Mouse (Mus musculus) spleen, postnatal 36 days (tissue): ENCODE measurements around the gene Smo.

Source experiments
- DNase-seq, 2 experiments: peaks; one replicate each; pipeline ENCODE4 v3.0.0; 2022; ENCODE audit warnings: low spot score in 2 of 2, mixed read lengths in 1 of 2

Gene Smo

DNA sequence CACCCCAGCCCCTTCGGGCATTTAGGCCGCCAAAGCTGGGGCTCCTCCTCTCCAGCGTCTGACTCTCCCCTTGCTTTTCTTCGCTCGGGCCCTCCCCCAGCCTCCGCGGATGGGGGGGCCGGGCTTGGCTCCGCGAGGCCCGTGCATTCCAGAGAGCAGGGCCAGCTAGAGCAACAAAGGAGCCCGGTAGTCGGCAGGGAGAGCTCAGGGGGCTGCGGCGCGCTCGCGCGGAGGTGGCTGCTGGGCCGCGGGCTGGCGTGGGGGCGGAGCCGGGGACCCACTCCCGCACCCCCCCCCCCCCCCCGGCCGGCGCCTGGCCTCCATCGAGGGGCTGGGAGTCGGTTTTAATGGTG is at the start of gene Smo:
Smo (plus strand) TSS at position 168 of the 353 bp plus-strand sequence.
- peak in 1 of 2 experiments; percentile 27 for DNase-seq

DNA sequence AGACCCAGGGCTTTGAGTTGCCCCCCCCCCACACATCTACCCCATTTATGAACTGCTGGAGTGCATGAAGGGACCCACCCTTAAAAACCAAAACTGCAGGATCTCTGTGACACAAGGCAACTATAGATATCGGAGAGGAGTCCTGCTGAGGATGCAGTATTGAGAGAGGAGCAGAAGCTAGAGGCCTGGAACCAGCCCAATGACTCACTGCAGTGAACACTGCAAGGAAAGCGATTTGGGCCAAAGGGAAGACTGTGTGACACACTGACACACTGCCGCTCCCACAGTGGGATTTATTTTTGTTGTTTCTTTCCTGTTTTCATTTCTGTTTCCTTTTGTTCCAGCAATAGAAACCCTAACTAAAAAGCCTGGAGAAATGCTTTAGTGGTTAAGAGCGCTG is 49.4 kb upstream of the Smo start:
- no peak for DNase-seq

DNA sequence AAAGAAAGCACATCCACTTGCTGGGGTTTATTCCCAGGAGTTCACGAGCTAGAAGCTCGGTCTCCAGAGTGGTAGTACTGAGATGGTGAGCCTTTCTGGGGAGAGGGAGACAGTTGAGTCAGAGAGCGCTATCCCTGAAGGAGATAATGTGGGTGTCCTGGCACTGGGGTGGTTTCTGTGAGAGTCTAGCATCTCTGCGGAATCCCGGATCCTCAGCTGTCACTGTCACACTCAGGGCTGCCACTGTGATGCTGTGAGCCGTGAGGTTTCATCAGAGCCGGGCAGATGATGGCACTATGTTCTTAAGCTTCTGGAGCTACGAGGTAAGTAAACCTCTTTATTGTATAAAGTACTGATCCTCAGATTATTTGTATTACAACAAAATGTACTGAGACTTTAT is 45.8 kb upstream of the Smo start:
- DNase-seq: no peak

DNA sequence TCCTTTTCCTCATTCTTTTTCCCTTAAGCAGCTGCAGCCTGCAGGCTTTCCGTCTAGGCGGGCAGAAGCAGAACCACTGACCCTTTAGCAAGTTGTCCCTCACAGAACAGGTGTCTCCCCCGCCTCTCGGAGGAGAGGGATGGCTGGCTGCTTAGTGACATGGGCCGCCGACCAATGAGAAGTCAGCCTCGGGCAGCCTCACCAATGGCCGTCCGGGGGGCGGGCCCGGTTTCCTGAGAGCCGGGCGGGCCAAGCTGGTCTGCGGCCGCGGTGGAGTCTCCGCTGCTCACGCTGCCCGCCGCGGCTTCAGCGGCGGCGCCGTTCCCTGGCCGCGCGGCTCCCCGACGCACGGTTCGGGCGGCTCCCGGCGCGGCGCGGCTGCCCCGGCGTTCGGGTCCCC is 41.4 kb upstream of the Smo start, which contains the start of gene Tspan33:
Tspan33 (plus strand) TSS at position 270 of the 400 bp plus-strand sequence.
- DNase-seq: peak; percentile 90 to 92

DNA sequence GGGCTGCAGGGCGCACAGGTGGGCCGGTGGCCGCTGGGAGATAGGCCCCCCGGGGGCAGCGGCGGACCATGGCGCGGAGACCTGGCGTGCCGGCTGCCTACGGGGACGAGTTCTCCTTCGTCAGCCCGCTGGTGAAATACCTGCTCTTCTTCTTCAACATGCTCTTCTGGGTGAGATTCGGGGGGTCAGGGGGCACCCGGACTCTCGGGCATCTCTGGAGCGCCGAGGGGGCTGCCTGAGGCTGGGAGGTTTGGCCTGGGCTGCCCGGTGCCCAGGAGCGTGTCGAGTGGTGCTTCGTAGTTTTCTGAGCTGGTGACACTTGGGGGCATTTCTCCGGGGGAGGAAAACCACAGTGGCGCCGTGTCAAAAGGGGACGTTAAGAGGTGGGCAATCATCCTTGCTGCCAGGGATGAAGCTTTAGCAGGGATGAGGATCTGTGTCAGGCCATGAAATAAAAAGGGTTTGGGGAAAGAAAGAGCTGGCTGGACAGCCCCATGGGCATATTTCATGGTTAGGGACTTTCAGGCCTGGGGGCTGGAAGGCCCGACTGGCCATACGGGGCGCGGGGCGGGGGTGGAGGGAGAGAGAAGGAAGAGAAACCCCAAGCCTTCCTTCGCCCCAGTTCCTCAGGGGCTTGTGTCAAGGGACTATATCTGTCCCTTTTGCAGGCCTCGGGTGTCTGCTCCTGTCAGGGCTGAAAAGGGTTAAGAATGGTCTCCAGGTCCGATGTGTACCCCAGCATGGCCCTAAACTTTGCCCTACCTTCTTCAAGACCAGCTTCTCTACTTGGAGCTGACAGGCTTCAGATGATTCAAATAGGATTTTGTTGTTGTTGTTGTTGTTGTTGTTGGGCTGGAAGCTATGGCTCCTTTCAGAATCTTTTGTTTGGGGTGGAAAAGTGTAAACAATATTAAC is 40.7 kb upstream of the Smo start:
- DNase-seq: no peak

DNA sequence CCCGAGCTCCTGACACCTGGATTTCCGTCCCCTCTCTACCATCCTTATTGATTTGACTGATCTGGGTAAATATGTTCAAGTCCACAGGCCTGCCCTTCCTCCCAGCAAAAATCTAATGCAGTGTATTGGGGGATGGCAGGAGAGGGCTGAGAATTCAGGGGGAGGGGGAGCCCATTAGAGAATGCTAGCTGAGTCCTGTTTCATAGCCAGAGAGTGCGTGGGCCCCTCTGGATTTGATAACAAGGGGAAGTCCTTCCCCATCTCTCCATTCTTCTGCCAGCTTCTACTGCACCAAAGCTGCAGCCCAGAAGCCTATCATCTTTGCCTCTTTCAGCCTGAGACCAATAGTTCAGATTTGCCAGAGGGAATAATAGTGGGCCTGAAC is 40.0 kb upstream of the Smo start:
- no peak for DNase-seq

DNA sequence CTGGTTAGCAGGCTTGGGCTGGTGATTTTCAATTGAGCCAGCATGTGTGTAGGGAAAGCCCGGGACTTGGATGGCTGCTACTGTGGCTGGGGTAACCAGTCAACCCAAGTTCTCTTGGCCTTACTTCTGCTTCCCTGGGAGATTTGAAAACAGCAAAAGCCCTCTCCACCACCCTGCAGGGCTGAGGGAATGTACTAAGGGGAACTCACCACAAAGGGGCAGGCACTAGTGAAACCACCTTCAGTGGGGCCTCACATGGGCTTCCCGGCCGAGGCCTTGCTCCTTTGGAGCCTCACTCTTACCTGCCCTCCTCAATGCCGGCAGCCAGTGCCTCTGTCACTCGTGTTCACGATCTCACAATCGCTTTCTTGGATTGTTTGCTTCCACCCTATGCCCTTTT is 39.3 kb upstream of the Smo start:
- DNase-seq: peak; percentile 30 to 43

DNA sequence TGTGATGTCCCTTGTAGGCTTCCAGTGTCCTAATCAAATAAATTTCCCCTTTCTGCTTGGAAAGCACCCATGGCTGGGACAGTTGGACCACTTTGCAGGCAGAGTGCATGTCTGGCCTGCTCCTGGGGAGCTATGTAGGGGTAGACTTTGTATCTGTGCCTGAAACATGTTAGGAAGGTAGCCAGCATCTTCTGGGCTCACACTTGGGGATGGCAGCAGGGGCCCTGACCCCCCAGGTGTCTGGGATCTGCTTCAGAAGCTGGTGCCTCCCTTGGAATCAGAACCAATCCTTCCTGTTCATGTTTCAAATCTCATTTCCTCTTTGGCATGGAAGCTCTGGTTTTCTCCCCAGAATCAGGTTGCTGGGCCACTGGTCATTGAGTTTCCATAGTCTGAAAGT is 38.2 kb upstream of the Smo start:
- no peak for DNase-seq

DNA sequence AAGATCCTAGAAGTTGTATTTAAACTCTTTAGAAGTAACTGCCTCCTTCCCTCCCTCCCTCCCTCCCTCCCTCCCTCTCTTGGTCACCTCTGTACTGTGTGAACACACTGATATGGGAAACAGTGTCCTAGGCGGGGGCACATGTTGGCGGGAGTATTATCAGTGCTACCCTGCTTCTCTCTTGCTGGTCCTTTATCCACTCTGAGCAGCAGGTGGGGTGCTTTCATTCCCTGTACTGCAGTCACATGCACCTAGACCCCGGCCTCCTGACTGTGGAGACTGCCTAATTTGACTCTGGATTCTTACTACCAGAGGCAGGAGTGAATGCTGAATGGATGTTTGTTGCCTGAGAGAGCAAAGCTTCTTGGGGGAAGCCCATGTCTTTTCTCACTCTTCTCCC is 37.8 kb upstream of the Smo start:
- peak; percentile 49 to 70 for DNase-seq

DNA sequence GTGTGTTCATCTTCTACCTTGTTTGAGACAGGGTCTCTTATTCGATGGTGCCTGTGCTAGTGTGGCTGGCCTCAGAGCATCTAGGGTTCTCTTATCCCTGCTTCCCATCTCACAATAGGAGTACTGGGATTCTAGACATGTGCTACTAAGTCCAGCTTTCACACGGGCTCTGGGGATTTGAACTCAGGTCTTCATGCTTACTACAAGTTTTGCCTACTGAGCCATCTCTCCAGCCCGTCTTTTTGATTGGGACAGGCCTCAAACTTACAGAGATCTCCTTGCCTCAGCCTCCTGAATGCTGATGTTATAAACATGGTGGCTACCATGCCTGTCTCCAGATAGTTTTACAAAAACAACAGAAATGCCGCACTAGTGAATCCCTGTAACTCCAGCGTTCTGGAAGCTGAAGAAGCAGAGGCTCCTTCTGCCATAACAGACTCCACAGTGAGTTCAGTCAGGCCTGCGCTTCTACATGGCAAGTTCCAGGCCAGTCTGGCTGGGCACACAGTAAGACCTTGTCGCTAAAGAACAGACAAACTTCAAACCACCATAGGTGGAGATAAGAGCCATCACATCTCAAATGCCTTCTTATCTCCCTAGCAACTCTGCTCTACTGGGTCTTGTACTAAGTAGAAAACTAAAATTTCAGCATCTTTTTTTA is 36.1 kb upstream of the Smo start:
- peak; percentile 32 to 55 for DNase-seq

DNA sequence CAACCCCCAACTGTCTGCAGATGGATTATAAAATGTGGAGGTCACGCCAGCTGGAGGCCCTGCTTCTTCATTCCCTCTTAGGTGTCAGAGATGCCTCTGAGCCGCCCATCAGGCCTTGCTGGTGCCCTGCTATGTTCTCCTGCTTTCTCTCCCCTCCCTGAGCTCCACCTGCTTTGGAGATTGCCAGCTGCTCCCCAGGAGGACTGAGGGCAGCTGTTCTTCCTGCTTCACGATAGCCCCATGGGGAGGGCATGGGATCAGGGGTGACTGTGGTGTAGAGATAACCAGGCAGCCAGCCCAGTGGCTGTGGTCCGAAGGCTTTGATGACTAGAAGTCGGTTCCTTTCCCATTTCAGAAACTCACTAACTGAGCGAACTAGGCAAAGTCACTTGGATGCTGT is 34.3 kb upstream of the Smo start:
- DNase-seq: peak; percentile 71 to 83

DNA sequence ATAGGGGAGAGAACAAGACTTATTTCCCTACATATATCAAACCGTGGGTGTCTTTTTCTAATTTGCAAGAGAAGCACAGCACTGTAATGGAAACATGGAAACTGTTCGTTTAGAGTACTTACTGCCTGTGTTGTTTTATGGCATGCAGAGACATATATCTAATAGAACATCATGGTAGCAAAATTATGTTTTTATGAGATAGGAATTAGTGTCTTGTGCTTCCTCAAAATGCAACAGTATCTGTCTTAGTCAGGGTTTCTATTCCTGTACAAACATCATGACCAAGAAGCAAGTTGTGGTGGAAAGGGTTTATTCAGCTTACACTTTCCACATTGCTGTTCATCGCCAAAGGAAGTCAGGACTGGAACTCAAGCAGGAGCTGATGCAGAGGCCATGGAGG is 33.2 kb upstream of the Smo start:
- no peak for DNase-seq

DNA sequence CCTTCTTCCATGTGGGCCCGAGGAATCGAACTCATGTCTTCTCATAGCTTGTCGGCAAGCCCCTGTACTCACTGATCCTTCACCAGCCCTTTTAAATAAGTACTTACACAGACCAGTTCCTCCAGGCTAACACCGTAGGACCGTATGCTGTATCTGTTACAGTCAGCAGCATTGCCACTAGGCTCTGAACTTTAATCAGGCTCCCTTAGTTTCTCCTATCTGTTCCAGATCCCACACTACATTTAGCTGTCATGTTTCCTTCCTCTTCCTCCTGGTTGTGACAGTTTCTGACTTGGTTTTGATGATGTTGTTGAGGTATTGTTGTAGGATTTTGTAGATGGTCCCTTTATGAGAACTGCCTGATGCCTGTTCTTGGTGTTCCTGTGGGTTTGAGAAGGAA is 31.2 kb upstream of the Smo start:
- DNase-seq: no peak

DNA sequence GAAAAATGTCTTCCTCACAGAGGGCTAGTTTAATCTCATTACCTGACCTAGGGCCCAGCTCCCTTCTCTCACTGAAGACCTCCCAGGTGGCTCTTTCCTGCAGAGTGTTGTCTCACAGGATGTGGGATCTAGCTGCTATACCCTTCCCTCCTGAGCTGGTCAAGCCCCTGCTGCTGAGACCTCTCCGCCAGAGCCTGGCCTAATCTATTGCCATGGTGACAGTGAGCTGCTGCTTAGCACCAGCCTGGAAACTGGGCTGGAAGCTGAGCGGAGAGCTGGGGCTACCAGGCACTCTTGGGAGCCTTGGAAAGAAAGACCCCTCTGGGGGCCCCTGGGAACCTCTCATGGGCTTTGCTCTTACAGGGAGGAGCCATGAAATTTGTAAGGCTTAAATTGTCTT is 27.4 kb upstream of the Smo start:
- DNase-seq: no peak

DNA sequence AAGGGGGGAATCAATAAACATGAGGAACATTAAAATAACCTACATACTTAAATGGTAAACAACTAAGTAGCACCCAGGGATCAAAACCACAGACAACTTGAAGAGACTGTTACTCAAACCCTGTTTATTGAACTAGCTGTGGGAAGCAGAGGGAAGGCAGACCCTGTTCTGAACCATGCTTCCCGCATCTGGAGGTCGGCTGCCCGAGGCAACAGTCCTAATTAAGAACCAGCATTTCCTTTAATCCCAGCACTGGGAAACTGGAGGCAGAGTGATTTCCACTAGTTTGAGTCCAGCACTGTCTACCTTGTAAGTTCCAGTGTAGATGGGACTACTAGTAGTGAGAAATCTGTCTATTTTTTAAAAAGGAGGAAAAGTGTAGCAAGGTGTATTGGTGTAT is 24.0 kb upstream of the Smo start:
- DNase-seq: no peak

DNA sequence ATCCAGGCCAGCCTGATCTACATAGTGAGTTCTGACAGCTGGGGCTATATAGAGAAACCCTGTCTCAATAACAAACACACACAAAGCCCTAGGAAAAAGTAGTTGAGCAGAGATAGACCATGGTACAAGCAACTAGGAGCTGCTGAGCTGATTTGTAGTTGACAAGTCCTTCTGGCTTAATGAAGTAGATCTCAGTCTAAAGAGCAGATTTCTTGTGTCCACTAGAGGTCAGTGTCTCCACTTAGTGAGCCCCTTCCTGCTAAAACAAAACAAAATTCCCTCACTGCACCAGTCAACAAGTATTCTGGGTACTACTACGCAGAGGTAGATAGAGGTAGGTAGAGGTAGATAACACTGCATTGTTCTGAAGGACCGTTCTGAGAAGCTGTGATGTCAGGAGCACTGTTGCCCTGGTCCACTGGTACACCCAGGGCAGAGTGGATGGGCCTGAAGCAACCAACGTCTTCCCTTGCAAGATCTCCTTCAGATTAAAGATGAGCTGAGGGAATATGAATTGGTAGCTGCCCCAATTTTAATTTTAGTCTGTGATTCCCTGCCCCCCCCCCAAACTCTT is 23.2 kb upstream of the Smo start:
- no peak for DNase-seq

DNA sequence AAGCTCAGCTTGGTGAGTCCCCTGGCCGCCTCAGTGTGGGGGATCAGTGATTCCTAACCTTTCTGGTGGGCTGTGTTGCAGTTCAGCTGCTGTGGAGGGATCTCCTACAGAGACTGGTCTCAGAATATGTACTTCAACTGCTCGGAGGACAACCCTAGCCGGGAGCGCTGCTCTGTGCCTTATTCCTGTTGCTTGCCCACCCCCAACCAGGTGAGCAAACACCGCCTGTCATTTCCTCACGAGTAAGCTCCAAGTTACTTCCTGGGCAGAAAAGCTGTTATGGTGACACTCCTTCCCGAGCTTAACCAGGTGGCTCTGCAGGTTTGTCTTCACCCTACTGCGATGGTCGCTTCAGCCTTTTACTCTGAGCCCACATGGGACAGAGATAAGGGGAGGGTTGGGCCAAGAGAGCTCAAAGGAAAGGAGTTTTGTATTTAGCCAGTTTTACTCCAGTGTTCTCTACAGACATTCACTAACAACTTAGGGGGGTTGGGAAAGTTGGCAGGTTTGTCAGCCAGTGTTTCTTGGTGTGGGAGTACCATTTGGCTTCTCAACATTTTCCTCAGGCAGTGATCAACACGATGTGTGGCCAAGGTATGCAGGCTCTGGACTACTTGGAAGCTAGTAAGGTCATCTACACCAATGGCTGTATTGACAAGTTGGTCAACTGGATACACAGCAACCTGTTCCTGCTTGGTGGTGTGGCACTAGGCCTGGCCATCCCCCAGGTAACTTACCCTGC is 18.5 kb upstream of the Smo start:
- DNase-seq: no peak

DNA sequence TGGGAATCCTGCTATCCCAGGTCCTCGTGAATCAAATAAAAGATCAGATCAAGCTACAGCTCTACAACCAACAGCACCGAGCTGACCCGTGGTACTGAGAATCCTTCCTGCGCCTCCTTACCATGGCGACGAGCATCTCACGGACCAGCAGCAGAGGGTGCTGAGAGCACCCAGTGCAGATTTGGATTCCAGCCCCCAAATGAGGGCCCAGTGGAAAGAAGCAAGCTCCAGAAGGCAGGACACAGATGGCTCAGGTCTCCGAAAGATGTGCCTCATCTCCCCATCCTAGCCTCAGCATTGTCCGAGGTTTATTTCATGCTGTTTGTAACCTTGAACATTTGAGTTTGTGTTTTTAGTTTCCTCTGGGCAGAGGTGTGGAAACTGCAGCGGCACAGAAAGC is 17.8 kb upstream of the Smo start:
- DNase-seq: no peak

DNA sequence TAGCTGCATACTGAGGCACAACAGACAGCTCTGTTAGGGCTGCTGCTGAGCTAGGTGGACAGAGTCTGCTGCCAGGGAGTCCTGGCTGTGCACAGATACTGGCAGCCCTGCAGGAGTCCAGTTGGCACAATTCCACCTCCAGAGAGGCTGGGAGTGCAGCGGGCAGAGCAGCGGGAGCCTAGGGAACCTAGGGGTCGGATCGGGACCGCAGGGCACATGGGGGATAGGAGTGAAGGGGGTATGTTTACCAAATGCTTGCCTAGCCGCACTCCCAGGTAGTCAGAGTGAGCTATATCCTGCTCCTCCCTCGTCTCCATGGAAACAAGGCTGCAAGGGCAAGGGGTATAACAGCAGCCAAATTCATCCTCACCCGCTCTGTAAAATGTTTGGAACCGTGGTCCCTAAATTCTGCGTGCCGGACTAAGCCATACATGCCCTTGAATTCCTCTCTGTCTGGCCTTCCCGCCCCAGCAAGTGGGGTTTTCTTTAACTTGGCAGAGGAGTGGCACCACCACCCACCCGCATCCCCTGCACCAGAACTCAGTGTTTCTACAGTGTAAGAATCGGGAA is 17.3 kb upstream of the Smo start:
- DNase-seq: no peak

DNA sequence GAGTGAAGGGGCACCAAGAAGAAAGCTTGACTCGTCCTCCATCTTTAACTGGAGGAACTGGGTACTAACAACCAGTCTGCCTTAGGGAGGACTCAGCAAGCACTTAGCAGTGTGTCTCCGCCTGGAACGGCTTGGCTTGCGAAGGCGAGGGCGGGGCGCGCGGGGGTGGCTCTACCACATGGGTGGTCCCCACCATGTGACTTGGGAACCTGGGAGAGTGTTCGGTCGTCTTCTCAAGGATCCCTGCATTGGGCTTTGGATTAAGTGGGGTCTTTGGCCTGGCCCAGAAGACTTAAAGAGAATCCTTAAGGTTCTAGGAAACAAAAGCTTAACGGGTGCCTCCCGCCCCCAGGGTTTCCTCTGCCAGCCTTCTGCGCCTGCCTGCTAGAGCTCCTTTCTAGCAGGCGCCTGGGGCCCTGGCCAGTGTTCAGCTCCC is 16.4 kb upstream of the Smo start:
- DNase-seq: no peak

DNA sequence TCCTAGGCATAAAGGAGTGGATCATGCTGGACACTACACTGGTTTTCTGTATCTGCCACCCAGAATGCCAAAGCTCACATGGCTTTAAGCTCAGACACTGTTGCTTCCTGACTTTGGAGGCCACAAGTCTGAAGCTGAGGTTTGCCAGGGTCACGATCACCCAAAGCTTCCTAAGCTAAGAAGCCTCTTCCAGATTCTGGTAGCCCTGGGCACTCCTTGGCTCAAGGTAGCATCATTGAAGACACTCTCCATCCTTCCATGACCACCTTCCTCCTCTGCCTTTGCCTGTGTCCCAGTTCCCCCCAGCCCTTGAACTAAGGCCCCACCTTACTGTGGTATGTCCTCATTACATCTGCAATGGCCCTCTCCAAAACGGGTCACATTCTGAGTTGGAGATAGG is 13.4 kb upstream of the Smo start:
- DNase-seq: no peak
